20 mouse cellular contexts compared by ENCODE assay signal in the genomic region with DNA sequence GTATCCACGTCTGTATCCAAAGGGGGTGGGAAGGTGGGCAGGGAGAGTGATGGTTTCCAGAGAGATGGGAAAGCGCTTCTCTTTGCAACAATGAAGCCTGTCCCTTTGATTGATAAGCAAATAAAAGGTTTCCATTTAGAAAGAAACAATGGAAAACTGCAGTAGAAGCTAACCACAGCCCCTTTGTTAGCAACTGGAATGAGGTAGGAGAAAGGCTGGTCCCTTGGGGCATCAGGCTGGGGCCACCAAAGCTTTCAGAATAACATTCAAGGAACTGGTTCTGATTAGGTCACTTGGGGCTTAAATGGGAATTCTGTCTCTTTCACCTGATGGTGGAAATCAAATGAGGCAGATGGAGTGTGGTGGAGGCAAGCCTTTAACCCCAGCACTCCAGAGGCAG.
DNase-seq lines count a peak whose midpoint lies in the region; ATAC-seq and TF ChIP-seq lines count a peak whose summit lies in the region.
"Had no signal": no experiment of that assay in that cellular context is flagged by ENCODE, and none has a peak within 500 bp of the region (broad histone marks: within the 10 kb centered on the region; RNA-seq: fewer than 3 reads in every experiment).

No protein-coding gene starts in this region.

- no peak for TF ChIP-seq CTCF in hindbrain, postnatal 0 days (IDR thresholded peaks at IDR 0.05; ENCODE audit: low read depth)

- peak overlapping the region; percentile 50 for H3K27ac ChIP-seq in hindbrain, embryonic 10.5 days
- no peak overlapping the region for H3K27ac ChIP-seq in hindbrain, postnatal 0 days
- H3K27ac ChIP-seq: embryonic facial prominence, embryonic 15.5 days; forebrain, embryonic 10.5 days; heart, embryonic 10.5 days; intestine, embryonic 15.5 days had no signal

- no peaks in the 10 kb centered on the region for H3K27me3 ChIP-seq in hindbrain, embryonic 10.5 days (ENCODE audit: insufficient read depth, poor library complexity, severe bottlenecking)
- no peaks in the 10 kb centered on the region for H3K27me3 ChIP-seq in hindbrain, postnatal 0 days (ENCODE audit: insufficient read depth, low read length)
- H3K27me3 ChIP-seq: embryonic facial prominence, embryonic 15.5 days; intestine, embryonic 15.5 days had no signal

- no peak overlapping the region for H3K4me2 ChIP-seq in hindbrain, postnatal 0 days (ENCODE audit: low read depth, low read length)
- H3K4me2 ChIP-seq: embryonic facial prominence, embryonic 15.5 days; intestine, embryonic 15.5 days had no signal

- 0 out of 2 replicates have a peak, but pooled peaks cover 5% of the 10 kb centered on the region for H3K9me3 ChIP-seq in hindbrain, embryonic 10.5 days
- peaks cover under 1% of the 10 kb centered on the region; the same call in 1 of the 2 replicates for H3K9me3 ChIP-seq in hindbrain, postnatal 0 days (ENCODE audit: low read length)
- H3K9me3 ChIP-seq: forebrain, embryonic 10.5 days; heart, embryonic 10.5 days; intestine, embryonic 15.5 days had no signal

- peak; percentile 22 for DNase-seq in hindbrain, embryonic 10.5 days (ENCODE audit: low spot score)
- DNase-seq in hindbrain, postnatal 0 days (ENCODE audit: low spot score): no peak
- DNase-seq in layer of hippocampus, adult 9-11 months: peak; percentile 40
- no peak for DNase-seq in layer of hippocampus, adult 11-12 months (ENCODE audit: low spot score)
- DNase-seq in embryo, embryonic 10.5 days (ENCODE audit: low spot score): peak; percentile 36
- no peak for DNase-seq in kidney, adult 11 months
- DNase-seq in urinary bladder, postnatal 25 days (ENCODE audit: low spot score): no peak
- DNase-seq: adrenal gland, postnatal 14 days; cerebellum, adult 8-10 months; cerebellum, postnatal 14 days; gastrocnemius, postnatal 10 days; heart, adult 18-20 months; heart, postnatal 10 days; heart, postnatal 4 days had no signal

- no peak for ATAC-seq in hindbrain, postnatal 0 days
- ATAC-seq: forebrain, embryonic 16.5 days; intestine, embryonic 15.5 days had no signal

- no peak overlapping the region for H3K9ac ChIP-seq in hindbrain, postnatal 0 days (replicated peaks; ENCODE audit: low read length)
- H3K9ac ChIP-seq: embryonic facial prominence, embryonic 15.5 days; intestine, embryonic 15.5 days had no signal

- H3K4me1 ChIP-seq in hindbrain, embryonic 10.5 days (replicated peaks): peaks cover 24% of the 10 kb centered on the region
- H3K4me1 ChIP-seq in hindbrain, postnatal 0 days (ENCODE audit: insufficient read depth, low read length): no peaks in the 10 kb centered on the region
- H3K4me1 ChIP-seq: embryonic facial prominence, embryonic 15.5 days; heart, embryonic 10.5 days; intestine, embryonic 15.5 days had no signal

- no peaks in the 10 kb centered on the region for H3K36me3 ChIP-seq in hindbrain, embryonic 10.5 days
- no peaks in the 10 kb centered on the region for H3K36me3 ChIP-seq in hindbrain, postnatal 0 days (ENCODE audit: insufficient read depth, low read length)
- H3K36me3 ChIP-seq: embryonic facial prominence, embryonic 15.5 days; forebrain, embryonic 10.5 days; heart, embryonic 10.5 days; intestine, embryonic 15.5 days had no signal

- WGBS in hindbrain, embryonic 10.5 days: 21% methylated on average over 2 of the region's 2 CpGs
- 27% methylated on average over 2 of the region's 2 CpGs for WGBS in hindbrain, postnatal 0 days

- no peak overlapping the region for H3K4me3 ChIP-seq in hindbrain, embryonic 10.5 days
- H3K4me3 ChIP-seq in hindbrain, postnatal 0 days (ENCODE audit: low read length): no peak overlapping the region
- H3K4me3 ChIP-seq: embryonic facial prominence, embryonic 15.5 days; erythroblast, embryonic 14.5 days; forebrain, embryonic 10.5 days; heart, embryonic 10.5 days; intestine, embryonic 15.5 days had no signal

Comparison
In these comparisons a context has a peak if more than half of its experiments do, and no peak if none do; other contexts are left out.
1. DNase-seq: peak in hindbrain, embryonic 10.5 days (single experiment), layer of hippocampus, adult 9-11 months (single experiment) and embryo, embryonic 10.5 days (single experiment); none in hindbrain, postnatal 0 days (single experiment), layer of hippocampus, adult 11-12 months (single experiment), kidney, adult 11 months (single experiment) and urinary bladder, postnatal 25 days (single experiment).